25 mouse cellular contexts compared by ENCODE assay signal in the genomic region with DNA sequence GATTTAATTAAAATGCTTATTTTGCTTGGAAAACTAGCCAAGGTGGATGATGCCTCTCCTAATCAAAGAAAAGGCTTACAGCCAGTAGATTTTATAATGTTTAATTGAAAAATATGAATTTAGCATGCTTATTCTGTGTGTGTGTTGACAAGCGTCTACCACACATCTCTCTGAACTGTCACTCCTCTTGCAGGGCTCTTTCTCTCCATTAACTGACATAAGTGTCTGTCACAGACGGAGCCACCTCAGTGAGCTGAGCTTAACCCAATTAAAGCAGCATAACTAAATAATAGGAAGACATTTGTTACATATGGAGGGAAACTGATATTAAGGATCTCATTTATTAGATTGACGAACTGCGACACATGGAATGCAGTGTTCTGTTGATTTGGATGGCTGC.
DNase-seq lines count a peak whose midpoint lies in the region; ATAC-seq and TF ChIP-seq lines count a peak whose summit lies in the region.
"Had no signal": no experiment of that assay in that cellular context is flagged by ENCODE, and none has a peak within 500 bp of the region (broad histone marks: within the 10 kb centered on the region; RNA-seq: fewer than 3 reads in every experiment).

No protein-coding gene starts in this region.

- H3K9ac ChIP-seq in forebrain, embryonic 13.5 days, result no peak overlapping the region
- H3K9ac ChIP-seq in forebrain, embryonic 15.5 days (replicated peaks), result no peak overlapping the region
- no peak overlapping the region for H3K9ac ChIP-seq in forebrain, postnatal 0 days
- H3K9ac ChIP-seq in forebrain, embryonic 14.5 days (ENCODE audit: low read length), result no peak overlapping the region
- H3K9ac ChIP-seq: embryonic facial prominence, embryonic 13.5 days; embryonic facial prominence, embryonic 15.5 days had no signal

- TF ChIP-seq POLR2A in brain, embryonic 14.5 days (IDR thresholded peaks at IDR 0.05; ENCODE audit: borderline replicate concordance, extremely low read depth, insufficient read depth, insufficient read length, poor library complexity, severe bottlenecking), result no peak

- H3K4me2 ChIP-seq in forebrain, embryonic 13.5 days, result no peak overlapping the region
- no peak overlapping the region for H3K4me2 ChIP-seq in forebrain, embryonic 15.5 days (replicated peaks)
- H3K4me2 ChIP-seq in forebrain, postnatal 0 days (ENCODE audit: low read depth), result no peak overlapping the region
- H3K4me2 ChIP-seq in forebrain, embryonic 14.5 days (ENCODE audit: low read length), result no peak overlapping the region
- H3K4me2 ChIP-seq: embryonic facial prominence, embryonic 13.5 days; embryonic facial prominence, embryonic 15.5 days had no signal

- H3K4me3 ChIP-seq in forebrain, embryonic 13.5 days, result no peak overlapping the region
- H3K4me3 ChIP-seq in forebrain, embryonic 15.5 days, result no peak overlapping the region
- no peak overlapping the region for H3K4me3 ChIP-seq in forebrain, postnatal 0 days (ENCODE audit: low read depth, low read length)
- H3K4me3 ChIP-seq in forebrain, embryonic 14.5 days (ENCODE audit: low read depth, low read length), result no peak overlapping the region
- H3K4me3 ChIP-seq: embryonic facial prominence, embryonic 13.5 days; embryonic facial prominence, embryonic 15.5 days; erythroblast, embryonic 14.5 days; forebrain, embryonic 10.5 days had no signal

- no peaks in the 10 kb centered on the region for H3K9me3 ChIP-seq in forebrain, embryonic 13.5 days (replicated peaks)
- no peaks in the 10 kb centered on the region for H3K9me3 ChIP-seq in forebrain, embryonic 15.5 days
- no peaks in the 10 kb centered on the region for H3K9me3 ChIP-seq in forebrain, postnatal 0 days (ENCODE audit: low read length)
- H3K9me3 ChIP-seq in forebrain, embryonic 14.5 days (replicated peaks; ENCODE audit: control insufficient read depth, low read length), result no peaks in the 10 kb centered on the region
- H3K9me3 ChIP-seq: embryonic facial prominence, embryonic 13.5 days; embryonic facial prominence, embryonic 15.5 days; forebrain, embryonic 10.5 days; G1E had no signal

- ATAC-seq in forebrain, embryonic 13.5 days, result peak; percentile 48; the same call in 1 of the 2 replicates
- no peak for ATAC-seq in forebrain, embryonic 15.5 days (replicated peaks)
- ATAC-seq in forebrain, postnatal 0 days, result peak; percentile 62
- ATAC-seq in forebrain, embryonic 14.5 days, result no peak
- ATAC-seq: activated CD4-positive, CD25-positive, alpha-beta regulatory T cell, adult 4 months; CD4-positive, CD25-positive, alpha-beta regulatory T cell, adult 4 months; Patski had no signal

- H3K36me3 ChIP-seq in forebrain, embryonic 13.5 days (ENCODE audit: poor library complexity, severe bottlenecking), result no peaks in the 10 kb centered on the region
- H3K36me3 ChIP-seq in forebrain, embryonic 15.5 days, result no peaks in the 10 kb centered on the region
- no peaks in the 10 kb centered on the region for H3K36me3 ChIP-seq in forebrain, postnatal 0 days (ENCODE audit: insufficient read depth)
- no peaks in the 10 kb centered on the region for H3K36me3 ChIP-seq in forebrain, embryonic 14.5 days (ENCODE audit: control insufficient read depth, insufficient read depth, low read length)
- H3K36me3 ChIP-seq: embryonic facial prominence, embryonic 13.5 days; embryonic facial prominence, embryonic 15.5 days; forebrain, embryonic 10.5 days; G1E had no signal

- TF ChIP-seq CTCF in forebrain, postnatal 0 days (IDR thresholded peaks at IDR 0.05; ENCODE audit: low read depth), result no peak
- TF ChIP-seq CTCF in brain, embryonic 14.5 days (IDR thresholded peaks at IDR 0.05; ENCODE audit: borderline replicate concordance, extremely low read depth, insufficient read depth, insufficient read length), result no peak

- H3K27me3 ChIP-seq in forebrain, embryonic 13.5 days, result no peaks in the 10 kb centered on the region
- H3K27me3 ChIP-seq in forebrain, embryonic 15.5 days, result no peaks in the 10 kb centered on the region
- no peaks in the 10 kb centered on the region for H3K27me3 ChIP-seq in forebrain, postnatal 0 days (ENCODE audit: insufficient read depth, low read length)
- no peaks in the 10 kb centered on the region for H3K27me3 ChIP-seq in forebrain, embryonic 14.5 days (replicated peaks; ENCODE audit: control insufficient read depth, insufficient read depth, low read length)
- H3K27me3 ChIP-seq: CH12.LX; embryonic facial prominence, embryonic 13.5 days; embryonic facial prominence, embryonic 15.5 days; Patski had no signal

- WGBS in forebrain, embryonic 13.5 days, result 85% methylated on average over 4 of the region's 4 CpGs
- 74% methylated on average over 4 of the region's 4 CpGs for WGBS in forebrain, embryonic 15.5 days
- 59% methylated on average over 4 of the region's 4 CpGs for WGBS in forebrain, postnatal 0 days
- 79% methylated on average over 4 of the region's 4 CpGs for WGBS in forebrain, embryonic 14.5 days

- no peaks in the 10 kb centered on the region for H3K4me1 ChIP-seq in forebrain, embryonic 13.5 days
- H3K4me1 ChIP-seq in forebrain, embryonic 15.5 days, result no peaks in the 10 kb centered on the region
- H3K4me1 ChIP-seq in forebrain, postnatal 0 days (ENCODE audit: insufficient read depth), result no peaks in the 10 kb centered on the region
- H3K4me1 ChIP-seq in forebrain, embryonic 14.5 days (ENCODE audit: control insufficient read depth, insufficient read depth, low read length), result no peaks in the 10 kb centered on the region
- H3K4me1 ChIP-seq: embryonic facial prominence, embryonic 13.5 days; embryonic facial prominence, embryonic 15.5 days; forebrain, embryonic 10.5 days had no signal

- DNase-seq in forebrain, postnatal 0 days, result no peak
- no peak for DNase-seq in forebrain, embryonic 14.5 days (ENCODE audit: low spot score)
- DNase-seq in brain, embryonic 14.5 days (ENCODE audit: low read depth), result peak; percentile 17
- DNase-seq: adrenal gland, adult 8-10 months; adrenal gland, postnatal 14 days; adrenal gland, postnatal 36 days; B cell, adult 2 months; cerebellum, adult 11 months; cerebellum, adult 18-20 months; cerebellum, adult 8-10 months; cerebellum, adult 9-11 months; cerebellum, postnatal 14 days; cerebellum, postnatal 36 days; embryo, embryonic 11 days had no signal

- no peak overlapping the region for H3K27ac ChIP-seq in forebrain, embryonic 13.5 days
- no peak overlapping the region for H3K27ac ChIP-seq in forebrain, embryonic 15.5 days (replicated peaks)
- no peak overlapping the region for H3K27ac ChIP-seq in forebrain, postnatal 0 days (ENCODE audit: low read depth, low read length)
- H3K27ac ChIP-seq in forebrain, embryonic 14.5 days (ENCODE audit: low read depth, low read length), result no peak overlapping the region
- H3K27ac ChIP-seq: embryonic facial prominence, embryonic 13.5 days; embryonic facial prominence, embryonic 15.5 days; forebrain, embryonic 10.5 days had no signal

Comparison
In these comparisons a context has a peak if more than half of its experiments do, and no peak if none do; other contexts are left out.
1. ATAC-seq: peak in forebrain, embryonic 13.5 days (single experiment) and forebrain, postnatal 0 days (single experiment); none in forebrain, embryonic 15.5 days (single experiment) and forebrain, embryonic 14.5 days (single experiment).